Mouse (Mus musculus) adrenal gland, adult 2 months (tissue): ENCODE data around the gene Pnliprp1. TPM values are rescaled to one million over a fixed set of nuclear protein-coding genes. Genes with fewer than 3 reads are reported as not detected.

Experiments used
- DNase-seq: peaks from one replicate; pipeline ENCODE4 v3.0.0; 2021
- polyA plus RNA-seq: library from polyadenylated mRNA; depleted of rRNA; stranded (reverse); fragments of >200 nt; gene quantifications from 2 replicates; pipeline ENCODE4 v1.2.3, GENCODE M21; 2012; rRNA removed
- total RNA-seq, 2 experiments: library from RNA; stranded (reverse); gene quantifications; 2 replicates each; pipeline ENCODE4 v1.2.3; 2021

Gene Pnliprp1
- total and polyA plus RNA-seq, 3 experiments: not detected

GRCm38 (mm10) chr19:58776461-58776860 lies 47.8 kb downstream of the Pnliprp1 start:
- no peak for DNase-seq

- DNase-seq: no peak
These were observed 52.9 kb downstream of the Pnliprp1 start for GRCm38 (mm10) chr19:58781566-58781965.

DNA sequence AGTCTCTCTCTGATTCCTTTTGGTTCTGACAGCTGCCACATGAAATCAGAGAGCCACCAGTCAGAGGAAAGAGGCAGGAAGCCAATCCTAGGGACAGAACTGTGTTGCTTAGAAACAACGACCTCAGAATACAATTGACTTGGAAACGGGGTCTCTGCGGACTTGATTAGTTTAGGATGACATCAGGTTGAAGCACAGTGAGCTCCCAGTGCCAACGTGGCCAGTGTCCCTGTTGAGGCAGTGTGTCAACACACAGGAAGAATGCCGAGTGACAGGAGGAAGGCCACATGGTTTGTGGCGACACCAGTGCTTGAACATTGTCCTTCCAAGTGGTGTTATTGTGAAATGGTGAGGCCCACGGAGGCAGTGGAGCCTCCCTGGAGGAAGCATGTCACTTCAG lies 55.3 kb downstream of the Pnliprp1 start:
- peak; percentile 36 for DNase-seq

GRCm38 (mm10) chr19:58789194-58789593 lies 60.5 kb downstream of the Pnliprp1 start:
- DNase-seq: peak; percentile 56

Other genes with a start within 250 kb of the Pnliprp1 start
- not detected for gene Ccdc172, start 216.9 kb upstream of the Pnliprp1 start, total RNA-seq
- gene Ccdc172, start 216.9 kb upstream of the Pnliprp1 start, polyA plus RNA-seq: not detected in 2 replicates
- under 1 TPM in 1 of 2 experiments, not detected in 1; 0.38 TPM for gene Pnlip, start 76.4 kb upstream of the Pnliprp1 start, total RNA-seq
- gene Pnlip, start 76.4 kb upstream of the Pnliprp1 start, polyA plus RNA-seq: 0.21 TPM in 1 of 2 replicates, not detected in the other
- gene Pnliprp2, start 30.8 kb downstream of the Pnliprp1 start, total RNA-seq: not detected
- gene Pnliprp2, start 30.8 kb downstream of the Pnliprp1 start, polyA plus RNA-seq: not detected in 2 replicates
- under 1 TPM in 1 of 2 experiments, not detected in 1; 0.31 TPM for gene 1700019N19Rik, start 65.6 kb downstream of the Pnliprp1 start, total RNA-seq
- not detected in 2 replicates for gene 1700019N19Rik, start 65.6 kb downstream of the Pnliprp1 start, polyA plus RNA-seq
- under 1 TPM; 0.26 to 0.55 TPM for gene Eno4, start 214.5 kb downstream of the Pnliprp1 start, total RNA-seq
- gene Eno4, start 214.5 kb downstream of the Pnliprp1 start, polyA plus RNA-seq: 0.08 and 0.11 TPM in 2 replicates
- 100 to 1,000 TPM; 108 to 114 TPM for gene Hspa12a, start 214.8 kb downstream of the Pnliprp1 start, total RNA-seq
- 32.3 and 38.6 TPM in 2 replicates for gene Hspa12a, start 214.8 kb downstream of the Pnliprp1 start, polyA plus RNA-seq